In genomic region chr10:121505929-121506328, GRCm38 (mm10) we compare ENCODE assay signal across 8 mouse cellular contexts. TPM values are rescaled to one million over a fixed set of nuclear protein-coding genes. Genes with fewer than 3 reads are reported as not detected.
DNase-seq lines count a peak whose midpoint lies in the region; ATAC-seq and TF ChIP-seq lines count a peak whose summit lies in the region.

No protein-coding gene starts in this region.

- H3K27ac ChIP-seq in spleen, adult 2 months (ENCODE audit: insufficient read depth, low read length), result peak overlapping the region; percentile 88; the same call in 1 of the 2 replicates
- H3K27ac ChIP-seq in liver, embryonic 15.5 days (replicated peaks), result peak overlapping the region; percentile 89

- no peak for TF ChIP-seq CTCF in spleen, adult 2 months (IDR thresholded peaks at IDR 0.05; ENCODE audit: extremely low read depth, insufficient read depth, insufficient read length, insufficient replicate concordance)

- H3K9me3 ChIP-seq in liver, embryonic 15.5 days (replicated peaks), result no peaks in the 10 kb centered on the region

- 59% methylated on average over 7 of the region's 7 CpGs for WGBS in spleen, adult 2 months
- 40% methylated on average over 7 of the region's 7 CpGs for WGBS in liver, embryonic 15.5 days (ENCODE audit: insufficient replicate concordance)

- no peaks in the 10 kb centered on the region for H3K36me3 ChIP-seq in spleen, adult 2 months (ENCODE audit: control insufficient read depth, insufficient read depth, low read length)
- no peaks in the 10 kb centered on the region for H3K36me3 ChIP-seq in liver, embryonic 15.5 days (replicated peaks)

- TF ChIP-seq POLR2A in spleen, adult 2 months (IDR thresholded peaks at IDR 0.05; ENCODE audit: low read depth, low read length), result no peak

- peak overlapping the region; percentile 56; the same call in 1 of the 2 replicates for H3K9ac ChIP-seq in liver, embryonic 15.5 days

- peak overlapping the region; percentile 79 for H3K4me2 ChIP-seq in liver, embryonic 15.5 days

- peaks cover 20% of the 10 kb centered on the region; the same call in 1 of the 2 replicates for H3K4me1 ChIP-seq in spleen, adult 2 months (ENCODE audit: control insufficient read depth, insufficient read depth, insufficient read length)
- H3K4me1 ChIP-seq in liver, embryonic 15.5 days (replicated peaks), result peaks cover 59% of the 10 kb centered on the region

- H3K4me3 ChIP-seq in spleen, adult 2 months (ENCODE audit: extremely low read depth, insufficient read depth, insufficient read length), result no peak overlapping the region
- peak overlapping the region; percentile 50 for H3K4me3 ChIP-seq in liver, embryonic 15.5 days (replicated peaks)

- DNase-seq in embryo, embryonic 10.5 days (ENCODE audit: low spot score), result peak; percentile 36
- DNase-seq in embryo, embryonic 10 days (ENCODE audit: low spot score), result no peak
- DNase-seq in spleen, adult 2 months (ENCODE audit: low read depth in 1 of 2, low spot score in 2 of 2), result no peak
- no peak for DNase-seq in spleen, postnatal 4 days (ENCODE audit: low spot score in 2 of 2)
- no peak for DNase-seq in adrenal gland, adult (ENCODE audit: inconsistent age in 2 of 2, low spot score in 1 of 2)
- DNase-seq in spleen, adult 18-20 months, result no peak
- DNase-seq in cerebellum, postnatal 10 days, result no peak

- ATAC-seq in liver, embryonic 15.5 days (ENCODE audit: insufficient read depth), result no peak

- no peaks in the 10 kb centered on the region for H3K27me3 ChIP-seq in spleen, adult 2 months (ENCODE audit: control insufficient read depth, insufficient read depth, low read length)
- no peaks in the 10 kb centered on the region for H3K27me3 ChIP-seq in liver, embryonic 15.5 days

RNA-seq across cellular contexts. Expression of gene Rassf3, which starts 29.8 kb away (rescaled TPM):
- polyA plus RNA-seq in spleen, adult 2 months (2012; rRNA removed), result 20.4 and 26.2 TPM in 2 replicates
- 11.3 and 11.9 TPM in 2 replicates for polyA plus RNA-seq in liver, embryonic 15.5 days (2015; fragmentation: Nextera tagmentation; extraction: Ambion mirVana)
